Mouse (Mus musculus) urinary bladder, postnatal 4 days (tissue): Measurements from ENCODE around the gene H2al1j.
"Not testable (repeated sequence)": the region's sequence is repeated elsewhere in the genome, so short reads cannot be mapped to it uniquely, and the experiment has no call there.

Source experiments
- DNase-seq, 2 experiments: peaks; one replicate each; pipeline ENCODE4 v3.0.0; 2021 to 2022; ENCODE audit warnings: low spot score in 2 of 2

H2al1j gene

DNA sequence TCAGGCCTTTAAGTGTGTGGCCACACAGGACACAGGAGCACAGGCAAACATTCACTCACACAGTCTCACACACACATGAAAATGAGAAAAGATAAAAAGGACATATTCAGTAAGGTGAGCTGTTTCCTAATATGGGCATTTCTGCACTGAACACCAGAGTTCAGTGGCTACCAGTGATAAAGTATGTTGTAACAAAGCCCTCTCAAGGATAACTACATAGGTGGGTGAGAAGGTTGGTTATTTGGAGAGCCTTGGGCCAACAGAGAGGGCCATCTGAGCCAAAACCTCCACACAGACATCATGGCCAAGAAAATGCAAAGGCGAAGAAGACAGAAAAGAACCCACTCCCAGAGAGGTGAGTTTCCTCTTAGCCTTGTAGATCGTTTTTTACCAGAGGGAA lies at the start of gene H2al1j:
TSS of gene H2al1j (plus strand) at position 301 of the 400 bp plus-strand sequence.
- DNase-seq: not testable (repeated sequence)

DNA sequence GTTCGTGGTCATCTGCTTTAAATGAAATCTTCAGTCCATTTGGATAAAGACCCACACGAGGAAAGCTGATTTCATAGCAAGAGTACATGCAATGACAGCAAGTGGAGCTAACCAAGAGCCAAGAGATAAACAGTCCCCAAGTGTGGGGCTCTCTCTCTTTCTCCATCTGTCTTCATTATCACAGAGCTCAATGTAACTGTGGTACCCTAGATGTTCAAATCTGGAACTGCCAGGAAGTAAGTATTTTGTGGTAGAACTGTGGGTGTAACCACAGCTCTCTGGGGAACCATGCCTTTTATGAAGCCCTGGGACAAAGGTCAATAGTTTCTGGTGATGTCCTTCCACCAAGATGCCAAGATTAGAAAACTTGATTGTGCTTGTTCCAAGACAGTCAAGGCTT lies 46.9 kb upstream of the H2al1j start:
- no peak for DNase-seq

DNA sequence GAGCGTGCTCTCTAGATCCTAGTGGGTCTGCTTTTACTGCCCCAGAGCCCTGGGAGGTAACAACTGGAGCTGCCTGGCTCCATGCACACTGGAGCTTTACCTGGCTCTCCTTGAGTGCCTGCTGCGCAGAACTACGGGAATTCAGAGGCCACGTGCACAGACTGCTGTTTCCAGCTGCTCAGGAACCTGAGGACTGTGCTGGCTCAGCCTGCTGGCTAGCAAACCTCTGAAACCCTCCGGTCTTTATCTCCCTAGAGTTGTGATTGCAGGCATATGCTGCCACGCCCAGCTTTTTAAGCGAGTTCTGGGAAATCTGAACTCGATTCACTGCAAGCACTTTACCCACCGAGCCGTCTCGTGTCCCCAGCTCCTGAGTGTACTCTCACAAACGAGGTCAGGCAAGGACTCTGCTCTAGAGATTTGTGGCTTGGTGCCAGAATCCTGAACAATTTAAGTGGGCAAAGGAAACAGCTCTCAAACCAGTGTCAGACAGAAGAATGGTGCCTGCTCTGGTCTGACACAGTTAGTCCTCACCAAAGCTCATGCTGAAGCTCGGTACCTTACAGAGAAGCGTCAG lies 39.2 kb upstream of the H2al1j start:
- no peak for DNase-seq

- DNase-seq: no peak
Measured at GRCm38 (mm10) chrX:11289244-11289643, 38.4 kb upstream of the H2al1j start.

DNA sequence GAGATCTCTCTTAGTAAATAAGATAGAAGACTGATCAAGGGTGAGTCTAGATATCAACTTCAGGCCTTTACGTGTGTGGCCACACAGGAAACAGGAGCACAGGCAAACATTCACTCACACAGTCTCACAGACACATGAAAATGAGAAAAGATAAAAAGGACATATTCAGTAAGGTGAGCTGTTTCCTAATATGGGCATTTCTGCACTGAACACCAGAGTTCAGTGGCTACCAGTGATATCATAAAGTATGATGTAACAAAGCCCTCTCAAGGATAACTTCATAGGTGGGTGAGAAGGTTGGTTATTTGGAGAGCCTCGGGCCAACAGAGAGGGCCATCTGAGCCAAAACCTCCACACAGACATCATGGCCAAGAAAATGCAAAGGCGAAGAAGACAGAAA lies 28.7 kb upstream of the H2al1j start, which contains the start of gene H2al1a:
TSS of gene H2al1a (plus strand) at position 301 of the 400 bp plus-strand sequence.
- DNase-seq: not testable (repeated sequence)

GRCm38 (mm10) chrX:11302132-11302531 lies 25.5 kb upstream of the H2al1j start, which contains the start of gene H2al1b:
Gene H2al1b (plus strand): TSS chrX:11302432.
- DNase-seq: not testable (repeated sequence)

- not testable (repeated sequence) for DNase-seq
Measured at GRCm38 (mm10) chrX:11305355-11305754, 22.3 kb upstream of the H2al1j start, which contains the start of gene H2al1c. Gene H2al1c (plus strand): TSS chrX:11305655.

DNA sequence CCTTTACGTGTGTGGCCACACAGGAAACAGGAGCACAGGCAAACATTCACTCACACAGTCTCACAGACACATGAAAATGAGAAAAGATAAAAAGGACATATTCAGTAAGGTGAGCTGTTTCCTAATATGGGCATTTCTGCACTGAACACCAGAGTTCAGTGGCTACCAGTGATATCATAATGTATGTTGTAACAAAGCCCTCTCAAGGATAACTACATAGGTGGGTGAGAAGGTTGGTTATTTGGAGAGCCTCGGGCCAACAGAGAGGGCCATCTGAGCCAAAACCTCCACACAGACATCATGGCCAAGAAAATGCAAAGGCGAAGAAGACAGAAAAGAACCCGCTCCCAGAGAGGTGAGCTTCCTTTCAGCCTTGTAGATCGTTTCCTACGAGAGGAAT lies 19.1 kb upstream of the H2al1j start, which contains the start of gene H2al1d:
TSS of gene H2al1d (plus strand) at position 301 of the 400 bp plus-strand sequence.
- DNase-seq: not testable (repeated sequence)

GRCm38 (mm10) chrX:11311634-11312033 lies 16.0 kb upstream of the H2al1j start, which contains the start of gene H2al1e:
Gene H2al1e (plus strand): TSS chrX:11311934.
- DNase-seq: not testable (repeated sequence)

GRCm38 (mm10) chrX:11314858-11315257 lies 12.8 kb upstream of the H2al1j start, which contains the start of gene H2al1f:
Gene H2al1f (plus strand): TSS chrX:11315158.
- not testable (repeated sequence) for DNase-seq

- DNase-seq: not testable (repeated sequence)
Measured at GRCm38 (mm10) chrX:11317956-11318355, 9.7 kb upstream of the H2al1j start, which contains the start of gene H2al1g. Gene H2al1g (plus strand): TSS chrX:11318256.

GRCm38 (mm10) chrX:11321192-11321591 lies 6.4 kb upstream of the H2al1j start, which contains the start of gene H2al1h:
Gene H2al1h (plus strand): TSS chrX:11321492.
- not testable (repeated sequence) for DNase-seq

DNA sequence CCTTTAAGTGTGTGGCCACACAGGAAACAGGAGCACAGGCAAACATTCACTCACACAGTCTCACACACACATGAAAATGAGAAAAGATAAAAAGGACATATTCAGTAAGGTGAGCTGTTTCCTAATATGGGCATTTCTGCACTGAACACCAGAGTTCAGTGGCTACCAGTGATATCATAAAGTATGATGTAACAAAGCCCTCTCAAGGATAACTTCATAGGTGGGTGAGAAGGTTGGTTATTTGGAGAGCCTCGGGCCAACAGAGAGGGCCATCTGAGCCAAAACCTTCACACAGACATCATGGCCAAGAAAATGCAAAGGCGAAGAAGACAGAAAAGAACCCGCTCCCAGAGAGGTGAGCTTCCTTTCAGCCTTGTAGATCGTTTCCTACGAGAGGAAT lies 3.3 kb upstream of the H2al1j start, which contains the start of gene H2al1i:
TSS of gene H2al1i (plus strand) at position 301 of the 400 bp plus-strand sequence.
- not testable (repeated sequence) for DNase-seq

GRCm38 (mm10) chrX:11345762-11346161 lies 18.1 kb downstream of the H2al1j start:
- DNase-seq: no peak

DNA sequence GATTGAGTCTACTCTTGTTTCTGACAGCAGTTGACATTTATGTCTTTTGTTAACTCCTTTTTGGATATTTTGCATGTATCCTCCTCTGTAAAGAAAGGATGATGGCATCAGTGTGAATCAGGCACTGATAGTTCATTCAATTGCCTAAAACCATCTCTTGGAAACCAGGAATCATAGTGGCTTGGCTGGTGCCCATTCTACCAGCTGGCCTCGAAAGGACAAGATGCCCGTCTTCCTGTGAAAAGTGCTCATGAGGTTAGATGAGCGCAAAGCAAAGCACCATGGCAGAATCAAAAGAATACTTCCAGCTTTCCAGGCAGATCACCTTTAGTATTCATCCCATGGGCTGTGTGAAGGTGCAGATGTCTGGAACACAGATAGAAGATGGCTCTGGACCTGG lies 19.1 kb downstream of the H2al1j start:
- DNase-seq: no peak

- no peak for DNase-seq
Measured at GRCm38 (mm10) chrX:11360823-11361222, 33.2 kb downstream of the H2al1j start.

GRCm38 (mm10) chrX:11361261-11361660 lies 33.6 kb downstream of the H2al1j start:
- no peak for DNase-seq

DNA sequence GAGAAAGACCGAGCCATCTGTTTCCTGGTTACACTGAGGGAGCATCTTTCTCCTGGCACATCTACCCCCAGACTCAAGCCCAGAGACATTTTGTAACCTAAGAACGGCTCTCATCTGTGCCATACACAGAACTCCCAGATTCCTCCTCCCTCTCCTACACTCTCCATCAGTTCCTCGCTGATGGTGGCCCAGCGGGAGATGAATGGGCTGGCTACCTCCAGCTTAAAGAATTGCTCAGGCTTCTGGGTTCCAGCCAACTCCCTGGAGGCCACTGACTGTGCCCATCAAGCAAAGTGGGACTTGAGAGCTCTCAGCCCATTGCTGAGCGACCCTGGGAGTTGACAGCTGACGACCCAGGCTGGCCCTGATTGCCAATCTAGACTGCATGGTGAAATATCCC lies 36.3 kb downstream of the H2al1j start:
- no peak for DNase-seq

- DNase-seq: no peak
Measured at GRCm38 (mm10) chrX:11365151-11365550, 37.5 kb downstream of the H2al1j start.
